Mouse (Mus musculus) myocyte (in vitro differentiated cells): ENCODE data around the gene Scamp4. TPM values are rescaled to one million over a fixed set of nuclear protein-coding genes. Genes with fewer than 3 reads are reported as not detected.
A peak's percentile ranks its signal among the peaks of the same experiment; 100 is the strongest.

Experiments
- H3K27me3 ChIP-seq: one replicate; pipeline ENCODE4 v1.6.1; 2011; ENCODE audit not compliant: control insufficient read depth, insufficient read depth, insufficient read length
- H3K36me3 ChIP-seq: one replicate; pipeline ENCODE4 v1.6.1; 2011; ENCODE audit not compliant: control insufficient read depth, insufficient read depth
- H3K4me2 ChIP-seq: one replicate; pipeline ENCODE4 v1.6.1; 2011; ENCODE audit warnings: low read depth, control low read depth
- H3K4me3 ChIP-seq: one replicate; pipeline ENCODE4 v1.5.1; 2011; ENCODE audit warnings: mild to moderate bottlenecking, control low read depth, moderate library complexity
- H3K79me2 ChIP-seq: one replicate; pipeline ENCODE4 v1.6.1; 2011; ENCODE audit not compliant: control insufficient read depth, insufficient read depth
- H3ac ChIP-seq: one replicate; pipeline ENCODE4 v1.6.1; 2011; ENCODE audit not compliant: control insufficient read depth, insufficient read length
- CEBPB ChIP-seq: IDR thresholded peaks from 2 replicates; pipeline ENCODE4 v1.6.1; 2011; ENCODE audit warnings: mild to moderate bottlenecking, moderate library complexity; ENCODE audit not compliant: poor library complexity, insufficient read depth, severe bottlenecking
- E2F4 ChIP-seq: IDR thresholded peaks from one replicate; pipeline ENCODE4 v1.6.1; 2011; ENCODE audit warnings: mild to moderate bottlenecking, control low read depth, moderate library complexity; ENCODE audit not compliant: insufficient read depth
- MAX ChIP-seq: IDR thresholded peaks from one replicate; pipeline ENCODE4 v1.6.1; 2011; ENCODE audit warnings: low read depth, mild to moderate bottlenecking, control low read depth
- MYOD1 ChIP-seq, 3 experiments: IDR thresholded peaks; one replicate each; pipeline ENCODE4 v1.6.1; 2011; ENCODE audit warnings: control low read depth in 2 of 3, low read depth in 2 of 3, mild to moderate bottlenecking in 2 of 3, moderate library complexity in 1 of 3; ENCODE audit not compliant: insufficient read length in 2 of 3, control insufficient read depth in 1 of 3
- MYOG ChIP-seq, 3 experiments: IDR thresholded peaks; one replicate each; pipeline ENCODE4 v1.6.1; 2011; ENCODE audit warnings: control low read depth in 2 of 3, low read depth in 2 of 3, mild to moderate bottlenecking in 2 of 3; ENCODE audit not compliant: insufficient read length in 2 of 3, control insufficient read depth in 1 of 3, insufficient read depth in 1 of 3
- POLR2A ChIP-seq: IDR thresholded peaks from one replicate; pipeline ENCODE4 v1.6.1; 2011; ENCODE audit warnings: low read depth, mild to moderate bottlenecking, control low read depth, moderate library complexity; ENCODE audit not compliant: insufficient read length
- POLR2AphosphoS2 ChIP-seq: IDR thresholded peaks from one replicate; pipeline ENCODE4 v1.6.1; 2011; ENCODE audit warnings: low read depth, control low read depth; ENCODE audit not compliant: insufficient read length
- REST ChIP-seq: IDR thresholded peaks from one replicate; pipeline ENCODE4 v1.6.1; 2011; ENCODE audit warnings: mild to moderate bottlenecking, control low read depth, moderate library complexity; ENCODE audit not compliant: insufficient read depth, insufficient read length
- SRF ChIP-seq: IDR thresholded peaks from one replicate; pipeline ENCODE4 v1.6.1; 2011; ENCODE audit warnings: low read depth; ENCODE audit not compliant: control insufficient read depth, insufficient read length
- TCF12 ChIP-seq: IDR thresholded peaks from one replicate; pipeline ENCODE4 v1.6.1; 2011; ENCODE audit warnings: mild to moderate bottlenecking, control low read depth; ENCODE audit not compliant: poor library complexity, insufficient read depth, severe bottlenecking
- TCF3 ChIP-seq: IDR thresholded peaks from one replicate; pipeline ENCODE4 v1.6.1; 2011; ENCODE audit warnings: low read depth, control low read depth; ENCODE audit not compliant: insufficient read length
- USF1 ChIP-seq: IDR thresholded peaks from one replicate; pipeline ENCODE4 v1.6.1; 2011; ENCODE audit warnings: low read depth, mild to moderate bottlenecking, control low read depth, moderate library complexity
- polyA plus RNA-seq: library from polyadenylated mRNA; unstranded; fragments of >200 nt; fragmentation: generic; extraction: Trizol; gene quantifications from one replicate; pipeline ENCODE4 v1.2.1, GENCODE M21; 2012; ENCODE audit warnings: missing spikeins

The Scamp4 gene
- polyA plus RNA-seq, 1 experiment, result 141 TPM

DNA sequence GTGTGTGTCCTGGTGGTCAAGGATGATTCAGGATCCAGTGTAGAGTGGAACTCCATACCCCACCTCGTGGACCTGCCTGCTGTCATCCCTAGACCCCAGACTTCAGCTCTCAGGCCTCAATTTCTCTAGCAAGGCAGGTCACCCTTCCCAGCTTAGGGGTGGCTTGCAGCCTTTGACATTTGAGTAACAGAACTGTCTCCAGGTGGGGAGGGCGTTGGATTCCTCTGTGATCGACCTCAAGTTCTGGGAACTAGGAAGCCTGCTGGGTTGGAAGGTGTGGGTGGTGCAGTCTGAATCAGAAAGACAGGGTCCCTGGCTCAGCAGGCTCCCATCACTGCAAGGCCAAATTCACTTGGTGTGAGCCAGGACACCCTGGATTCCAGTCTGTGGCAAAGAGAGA lies 27.8 kb upstream of the Scamp4 start:
- no peak overlapping the region for H3K4me3 ChIP-seq
- H3ac ChIP-seq, result no peak overlapping the region
- no peaks in the 10 kb centered on the region for H3K27me3 ChIP-seq
- no peak for TF ChIP-seq TCF3
- TF ChIP-seq MAX, result no peak
- no peak for TF ChIP-seq POLR2AphosphoS2
- TF ChIP-seq CEBPB, result no peak
- no peak for TF ChIP-seq E2F4
- TF ChIP-seq REST, result no peak
- no peak for TF ChIP-seq USF1
- no peak for TF ChIP-seq MYOG (IDR thresholded peaks at IDR 0.05; ENCODE audit: control insufficient read depth in 1 of 3, insufficient read depth in 1 of 3, insufficient read length in 2 of 3, low read depth in 2 of 3)
- TF ChIP-seq SRF, result no peak
- TF ChIP-seq POLR2A, result no peak
- TF ChIP-seq TCF12, result no peak
- TF ChIP-seq MYOD1 (IDR thresholded peaks at IDR 0.05; ENCODE audit: control insufficient read depth in 1 of 3, insufficient read length in 2 of 3, low read depth in 2 of 3), result no peak
- H3K4me2 ChIP-seq, result no peak overlapping the region
- no peaks in the 10 kb centered on the region for H3K36me3 ChIP-seq
- H3K79me2 ChIP-seq, result peaks cover 57% of the 10 kb centered on the region

DNA sequence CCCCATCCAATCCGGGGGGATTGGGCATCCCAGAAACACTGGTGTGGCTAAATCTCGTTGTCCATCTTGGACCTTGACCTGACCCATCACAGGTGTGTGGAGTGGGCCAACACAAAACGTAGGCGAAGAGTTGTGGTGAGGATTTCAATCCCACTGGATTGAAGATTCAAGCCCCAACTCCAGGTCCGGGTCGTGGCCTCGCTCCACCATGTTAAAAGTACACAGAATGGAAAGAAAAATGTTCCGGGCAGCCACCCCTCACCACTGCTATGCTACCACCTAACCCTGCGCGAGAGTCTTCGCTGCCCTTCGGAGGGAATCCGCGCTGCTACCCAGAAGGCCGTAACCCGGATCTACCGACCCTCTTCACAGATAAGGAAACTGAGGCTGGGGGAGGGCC lies 26.7 kb upstream of the Scamp4 start:
- Histone ChIP-seq H3K79me2 (peaks cover 51% of the 10 kb centered on the region), H3K4me2 (peak overlapping the region; percentile 89), H3ac (peak overlapping the region; percentile 30), H3K4me3 (peak overlapping the region; percentile 66), H3K36me3 (no peaks in the 10 kb centered on the region), H3K27me3 (no peaks in the 10 kb centered on the region)
- TF ChIP-seq MYOG (IDR thresholded peaks at IDR 0.05; ENCODE audit: control insufficient read depth in 1 of 3, insufficient read depth in 1 of 3, insufficient read length in 2 of 3, low read depth in 2 of 3) (no peak), CEBPB (no peak)

DNA sequence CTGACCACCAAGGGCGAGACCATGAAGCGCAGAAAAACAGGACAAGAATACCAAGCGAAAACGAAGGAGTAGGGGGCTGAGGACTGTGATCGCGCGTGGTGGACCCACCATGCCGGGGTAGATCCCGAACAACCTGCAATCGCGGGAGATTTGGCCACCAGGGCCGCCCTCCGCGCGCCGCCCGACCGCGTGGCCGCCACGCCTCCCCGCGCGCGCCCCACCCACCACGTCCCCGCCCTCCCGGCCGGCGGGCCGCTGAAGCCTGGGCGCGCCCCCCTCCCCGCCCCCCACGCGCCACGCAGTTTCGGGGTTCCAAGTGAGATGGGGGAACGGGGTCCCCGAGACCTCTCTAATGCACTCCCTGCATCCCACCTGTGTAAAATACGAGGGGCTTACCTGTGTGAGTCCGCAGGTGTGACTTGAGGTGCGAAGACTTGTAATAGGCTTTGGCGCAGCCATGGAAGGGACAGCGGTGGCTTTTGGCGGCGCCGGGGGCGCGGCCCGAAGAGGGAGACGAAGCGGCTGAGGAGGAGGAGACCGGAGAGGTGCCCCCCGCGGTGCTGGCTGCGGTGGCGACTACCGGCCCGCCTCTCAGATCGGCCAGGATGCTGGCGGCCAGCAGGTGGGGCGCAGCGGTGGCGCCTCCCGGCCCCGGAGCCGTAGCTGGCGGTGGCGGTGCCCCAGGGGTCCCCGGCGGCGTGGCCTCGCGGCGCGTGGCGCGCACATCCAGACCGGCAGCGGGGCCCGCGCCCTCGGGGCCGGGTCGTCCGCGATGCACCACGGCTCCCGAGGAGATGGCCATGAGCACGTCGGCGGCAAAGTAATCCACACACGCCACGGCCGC lies 26.1 kb upstream of the Scamp4 start:
- peak in 1 of 3 experiments; percentile 12 for TF ChIP-seq MYOD1 (IDR thresholded peaks at IDR 0.05; ENCODE audit: control insufficient read depth in 1 of 3, insufficient read length in 2 of 3, low read depth in 2 of 3)
- no peak for TF ChIP-seq USF1
- TF ChIP-seq E2F4, result no peak
- H3K27me3 ChIP-seq, result no peaks in the 10 kb centered on the region
- H3ac ChIP-seq, result peak overlapping the region; percentile 30
- peak overlapping the region; percentile 66 for H3K4me3 ChIP-seq
- H3K36me3 ChIP-seq, result no peaks in the 10 kb centered on the region
- peak overlapping the region; percentile 98 for H3K4me2 ChIP-seq
- H3K79me2 ChIP-seq, result peaks cover 46% of the 10 kb centered on the region

DNA sequence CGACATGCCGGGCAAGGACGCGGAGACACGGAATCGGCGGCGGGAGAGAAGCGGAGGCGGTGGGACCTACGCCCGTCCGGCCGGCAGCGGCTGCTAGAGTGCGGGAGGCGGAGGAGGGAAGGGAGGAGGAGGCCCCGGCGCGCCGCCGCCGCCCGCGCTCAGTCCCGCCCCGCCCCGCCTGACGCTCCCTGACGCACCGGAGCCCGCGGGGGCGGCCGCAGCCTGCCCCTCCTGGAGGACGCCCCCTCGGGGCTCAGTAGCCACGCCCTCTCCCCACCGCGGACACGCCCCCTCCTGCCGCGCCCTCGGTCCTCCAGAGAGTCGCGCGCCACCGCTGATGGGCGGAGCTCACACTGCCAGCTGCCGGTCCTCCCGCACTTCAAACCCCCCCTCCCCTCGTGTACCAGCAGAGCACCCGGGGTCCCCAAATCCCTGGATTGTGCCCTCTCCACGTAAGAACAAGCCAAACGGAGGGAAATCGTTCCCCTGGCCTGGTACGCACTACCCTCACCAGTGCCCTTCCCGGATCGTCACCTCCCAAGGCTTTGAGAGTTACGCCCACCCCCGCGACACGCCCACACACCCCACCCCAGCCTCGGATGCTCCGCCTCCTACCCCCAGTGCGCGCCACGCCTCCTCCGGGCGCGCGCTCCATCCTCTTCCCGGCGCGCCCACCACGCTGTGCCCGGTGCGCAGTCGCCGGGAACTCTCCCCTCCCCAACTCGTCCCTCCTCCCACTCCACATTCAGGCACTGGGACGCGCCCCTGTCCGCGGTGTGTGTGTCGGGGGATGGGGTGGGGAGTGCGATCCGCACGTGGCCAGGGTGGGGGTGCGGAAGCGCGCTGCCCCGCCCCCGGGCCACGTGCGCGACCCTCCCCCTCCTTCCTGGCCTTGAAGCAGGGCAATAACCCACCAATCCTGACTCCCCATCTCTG lies 25.2 kb upstream of the Scamp4 start, which contains the start of gene Klf16:
TSS of gene Klf16 (minus strand) at position 127 of the 936 bp plus-strand sequence.
- Histone ChIP-seq H3K27me3 (no peaks in the 10 kb centered on the region), H3K4me2 (peak within 1 kb of the TSS; percentile 99), H3K79me2 (peaks cover 37% of the 10 kb centered on the region), H3K36me3 (no peaks in the 10 kb centered on the region), H3K4me3 (peak within 1 kb of the TSS; percentile 66), H3ac (peak within 1 kb of the TSS; percentile 30)
- TF ChIP-seq MAX (no peak), MYOD1 (IDR thresholded peaks at IDR 0.05; ENCODE audit: control insufficient read depth in 1 of 3, insufficient read length in 2 of 3, low read depth in 2 of 3) (peak in 2 of 3 experiments; percentile 8 to 49), E2F4 (no peak), TCF3 (no peak), TCF12 (no peak), POLR2AphosphoS2 (peak; percentile 86), REST (no peak), SRF (peak; percentile 52), POLR2A (peak; percentile 93), USF1 (peak; percentile 8), CEBPB (no peak), MYOG (IDR thresholded peaks at IDR 0.05; ENCODE audit: control insufficient read depth in 1 of 3, insufficient read depth in 1 of 3, insufficient read length in 2 of 3, low read depth in 2 of 3) (peak in 1 of 3 experiments; percentile 61)
